Mouse (Mus musculus) spleen, postnatal 0 days (tissue): ENCODE data around the gene Gns. TPM values are rescaled to one million over a fixed set of nuclear protein-coding genes. Genes with fewer than 3 reads are reported as not detected.

Experiments used
- polyA plus RNA-seq: library from polyadenylated mRNA; unstranded; fragments of >200 nt; fragmentation: Nextera tagmentation; extraction: Ambion mirVana; gene quantifications from 2 replicates; pipeline ENCODE4 v1.2.1, GENCODE M21; 2015

Gene Gns
- polyA plus RNA-seq: 15.5 and 20.0 TPM in 2 replicates

DNA sequence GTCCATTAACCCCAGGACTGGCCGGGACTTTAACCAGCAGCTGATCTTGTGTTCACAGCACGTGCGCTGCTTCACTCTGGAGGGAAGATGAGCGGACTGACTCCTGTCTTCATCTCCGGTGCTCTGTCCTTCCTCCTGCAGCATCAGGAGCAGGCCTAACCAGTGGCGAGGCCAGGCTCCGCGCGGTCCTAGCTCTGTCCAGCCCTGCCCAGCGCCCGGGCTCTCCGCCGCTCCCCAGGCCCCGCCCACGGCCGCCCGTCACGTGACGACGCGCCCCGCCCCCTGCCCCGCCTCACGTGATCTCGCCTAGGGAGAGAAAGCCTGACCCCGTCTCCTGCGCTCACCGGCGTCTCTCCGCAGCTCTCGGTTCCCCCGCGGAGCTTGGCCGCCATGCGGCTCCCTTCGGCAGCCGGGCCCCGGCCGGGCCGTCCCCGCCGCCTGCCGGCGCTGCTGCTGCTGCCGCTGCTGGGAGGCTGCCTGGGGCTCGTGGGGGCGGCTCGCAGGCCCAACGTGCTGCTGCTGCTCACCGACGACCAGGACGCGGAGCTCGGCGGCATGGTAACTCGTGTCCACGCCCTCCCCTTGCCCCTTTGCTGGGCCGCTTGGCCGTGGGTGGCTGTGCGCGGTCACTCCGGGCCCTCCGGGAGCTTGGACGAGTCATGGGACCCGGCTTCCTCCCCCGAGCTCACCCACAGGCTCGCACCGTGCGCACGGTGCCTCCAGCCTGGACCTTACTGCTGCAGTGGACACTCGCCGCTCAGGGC is at the start of gene Gns:
Gene Gns (plus strand): TSS at position 290 of the 764 bp plus-strand sequence.

GRCm38 (mm10) chr10:121351066-121351581 is 13.8 kb upstream of the Gns start, which contains the start of gene Tbc1d30:
Gene Tbc1d30, minus strand, starts transcription at chr10:121351278.

Other genes starting within 250 kb of the Gns start
- 0.11 and 0.28 TPM in 2 replicates for gene Tbc1d30, start 13.8 kb upstream of the Gns start, polyA plus RNA-seq
- 9.6 and 10.9 TPM in 2 replicates for gene Rassf3, start 111.3 kb downstream of the Gns start, polyA plus RNA-seq
- gene Tbk1, start 221.7 kb downstream of the Gns start, polyA plus RNA-seq: 19.9 and 20.7 TPM in 2 replicates